Mouse (Mus musculus): Measurements from ENCODE around the gene Pan2.

DNA sequence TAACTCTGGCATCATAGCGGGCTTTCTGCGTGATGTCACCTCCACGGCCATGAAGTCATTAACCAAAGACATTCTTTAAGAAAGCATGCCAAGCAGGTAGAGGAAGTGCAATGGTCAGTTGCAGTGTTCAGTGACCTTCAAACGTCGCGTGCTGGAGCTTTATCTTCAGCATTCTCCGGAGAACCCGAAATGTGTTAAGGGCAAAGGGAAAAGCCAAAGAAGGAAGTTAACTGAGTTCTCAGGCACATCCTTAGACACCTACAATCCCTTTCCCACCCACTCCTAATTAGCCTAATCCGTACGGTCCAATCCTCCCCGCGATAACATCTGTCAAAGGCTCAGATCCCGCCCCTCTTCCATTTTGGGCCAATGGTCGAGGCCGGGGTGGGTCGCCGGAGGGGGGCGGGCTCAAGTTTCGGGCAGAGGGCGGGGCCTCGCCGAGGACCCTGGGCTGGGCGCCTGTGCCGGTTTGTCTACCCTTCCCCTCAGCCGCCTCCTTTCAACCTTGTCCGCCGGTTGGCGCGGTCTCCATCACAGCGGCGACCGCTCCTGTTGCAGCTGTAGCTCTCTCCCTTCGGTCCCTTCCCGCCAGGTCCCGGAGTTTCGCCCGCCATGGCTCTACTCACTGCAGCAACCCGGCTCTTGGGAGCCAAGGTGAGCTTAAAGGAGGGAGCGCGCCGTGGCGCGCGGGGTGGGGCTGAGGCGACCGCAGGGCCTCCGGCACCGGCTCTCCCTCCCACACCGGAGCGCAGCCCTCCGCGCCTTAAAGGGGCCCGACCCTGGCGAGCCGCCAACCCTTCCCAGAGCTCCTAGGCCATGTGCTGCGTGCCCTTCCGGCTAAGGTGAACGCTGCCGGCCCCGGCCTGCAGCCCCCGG lies 34.4 kb downstream of the Pan2 start, which contains the start of gene Cs:
- TF ChIP-seq CTCF (IDR thresholded peaks at IDR 0.05; ENCODE audit: extremely low read depth, insufficient read depth, insufficient read length, insufficient replicate concordance) (no peak), POLR2A (IDR thresholded peaks at IDR 0.05; ENCODE audit: low read depth, low read length) (peak; percentile 67)
